Mouse (Mus musculus) heart, postnatal 0 days (tissue): ENCODE measurements around the gene Spag7.

Source experiments
- CTCF ChIP-seq: IDR thresholded peaks from 2 replicates; pipeline ENCODE4 v1.5.1; 2016; ENCODE audit warnings: antibody characterized with exemption, control low read depth, low read depth
- EP300 ChIP-seq: IDR thresholded peaks from 2 replicates; pipeline ENCODE4 v1.6.1; 2016; ENCODE audit warnings: antibody characterized with exemption, low read depth

- TF ChIP-seq EP300 (no peak), CTCF (no peak)
Observed at GRCm38 (mm10) chr11:70699722-70700556, 30.7 kb upstream of the Spag7 start, which contains the start of the genes Inca1 and Kif1c.
